Mouse (Mus musculus) neural tube, embryonic 11.5 days (tissue): ENCODE measurements at regions not wholly inside any gene's neighbourhood (a gene's known extent, or its start where the extent isn't known, plus 50 kb on each side); places are given as distances from the start of the nearest gene placed in this dataset.

Source experiments
- ATAC-seq: fragments of 200-750 bp; cut with Nextera tagmentation; 2 replicates; pipeline ENCODE4 v1.8.0; 2017; ENCODE audit warnings: moderate number of reproducible peaks, mild to moderate bottlenecking, moderate TSS enrichment, moderate library complexity; ENCODE audit not compliant: insufficient read depth, low FRiP score, low TSS enrichment
- DNase-seq: peaks from one replicate; pipeline ENCODE4 v3.0.0-alpha.2; 2015; ENCODE audit warnings: low spot score
- H3K27ac ChIP-seq: fragments of 300-500 bp; sonication (generic); 2 replicates; pipeline ENCODE4 v1.5.1; 2014; ENCODE audit warnings: low read depth, mild to moderate bottlenecking, low read length
- H3K27me3 ChIP-seq: fragments of 300-500 bp; sonication (generic); 2 replicates; pipeline ENCODE4 v1.6.1; 2014; ENCODE audit warnings: mild to moderate bottlenecking, low read length, mixed read lengths; ENCODE audit not compliant: control insufficient read depth, insufficient read depth
- H3K36me3 ChIP-seq: fragments of 300-500 bp; sonication (generic); 2 replicates; pipeline ENCODE4 v1.6.1; 2014; ENCODE audit warnings: mild to moderate bottlenecking, low read length, moderate library complexity, mixed read lengths; ENCODE audit not compliant: control insufficient read depth, insufficient read depth
- H3K4me1 ChIP-seq: fragments of 300-500 bp; sonication (generic); 2 replicates; pipeline ENCODE4 v1.6.1; 2014; ENCODE audit warnings: low read length, mixed read lengths; ENCODE audit not compliant: control insufficient read depth, insufficient read depth
- H3K4me2 ChIP-seq: fragments of 300-500 bp; sonication (generic); 2 replicates; pipeline ENCODE4 v1.6.1; 2014; ENCODE audit warnings: low read depth, mild to moderate bottlenecking, moderate library complexity
- H3K4me3 ChIP-seq: fragments of 300-500 bp; sonication (generic); 2 replicates; pipeline ENCODE4 v1.5.1; 2014; ENCODE audit warnings: low read depth, low read length
- H3K9ac ChIP-seq: fragments of 300-500 bp; sonication (generic); 2 replicates; pipeline ENCODE4 v1.6.1; 2014; ENCODE audit warnings: mild to moderate bottlenecking, low read length
- H3K9me3 ChIP-seq: fragments of 300-500 bp; sonication (generic); 2 replicates; pipeline ENCODE4 v1.6.1; 2016; ENCODE audit warnings: low read length; ENCODE audit not compliant: control insufficient read depth
- WGBS: fragments of 180-500 bp; shearing (Covaris S2); extraction: QIAGEN DNeasy Blood & Tissue Kit; methylation state at CpG from one replicate; pipeline ENCODE4 v1.1.7; 2014; 5-methylcytosine and 5-hydroxymethylcytosine counted together

DNA sequence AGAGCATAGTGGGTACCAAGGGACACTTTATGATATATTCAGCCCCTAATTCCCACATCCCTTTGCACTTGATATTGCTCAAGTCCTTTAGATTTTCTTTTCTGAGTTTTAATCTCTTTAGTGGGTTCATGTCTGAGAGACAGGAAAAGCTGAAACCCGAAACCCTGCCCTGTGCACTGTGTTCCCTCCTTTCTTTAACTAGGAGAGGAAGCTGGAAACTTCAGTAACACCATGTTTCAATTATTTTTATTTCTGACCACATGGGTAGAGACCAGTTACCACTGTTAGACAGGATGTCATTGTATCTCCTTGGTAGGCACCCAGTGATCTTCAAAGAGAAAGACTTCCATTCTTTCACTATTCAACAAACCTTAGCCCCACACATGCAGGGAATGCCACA, 362.4 kb upstream of the Flrt2 start:
- Histone ChIP-seq H3K4me2 (no peak overlapping the region), H3K4me3 (no peak overlapping the region), H3K27me3 (no peaks in the 10 kb centered on the region), H3K4me1 (no peaks in the 10 kb centered on the region), H3K9me3 (no peaks in the 10 kb centered on the region), H3K27ac (no peak overlapping the region), H3K36me3 (no peaks in the 10 kb centered on the region), H3K9ac (no peak overlapping the region)
- ATAC-seq = no peak
- DNase-seq = no peak
- WGBS = 65% methylated on average over 1 of the region's 1 CpGs

DNA sequence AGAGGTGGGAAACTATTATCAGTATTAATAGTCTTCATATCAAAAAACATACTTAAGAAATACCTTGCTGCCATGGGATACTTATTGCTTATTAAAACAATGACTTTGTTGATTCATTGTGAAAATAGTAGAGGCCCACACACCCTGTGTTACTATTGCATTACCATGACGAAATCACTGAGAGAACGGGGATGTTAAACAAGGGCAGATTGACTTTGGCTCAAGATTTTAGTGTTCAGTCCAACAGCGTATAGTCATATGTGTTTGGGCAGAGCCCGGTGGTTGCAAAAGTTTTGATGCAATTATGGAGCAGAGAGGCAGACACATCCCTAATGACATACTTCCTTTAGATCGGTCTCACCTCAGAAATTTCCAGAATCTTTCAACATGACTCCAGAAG, 344.2 kb upstream of the Flrt2 start:
- no peak overlapping the region for H3K4me2 ChIP-seq
- H3K9me3 ChIP-seq = no peaks in the 10 kb centered on the region
- H3K4me1 ChIP-seq = no peaks in the 10 kb centered on the region
- H3K27me3 ChIP-seq = no peaks in the 10 kb centered on the region
- H3K36me3 ChIP-seq = no peaks in the 10 kb centered on the region
- H3K4me3 ChIP-seq = no peak overlapping the region
- H3K27ac ChIP-seq = no peak overlapping the region
- ATAC-seq = no peak
- 91% methylated on average over 5 of the region's 5 CpGs for WGBS
- H3K9ac ChIP-seq = no peak overlapping the region
- no peak for DNase-seq

DNA sequence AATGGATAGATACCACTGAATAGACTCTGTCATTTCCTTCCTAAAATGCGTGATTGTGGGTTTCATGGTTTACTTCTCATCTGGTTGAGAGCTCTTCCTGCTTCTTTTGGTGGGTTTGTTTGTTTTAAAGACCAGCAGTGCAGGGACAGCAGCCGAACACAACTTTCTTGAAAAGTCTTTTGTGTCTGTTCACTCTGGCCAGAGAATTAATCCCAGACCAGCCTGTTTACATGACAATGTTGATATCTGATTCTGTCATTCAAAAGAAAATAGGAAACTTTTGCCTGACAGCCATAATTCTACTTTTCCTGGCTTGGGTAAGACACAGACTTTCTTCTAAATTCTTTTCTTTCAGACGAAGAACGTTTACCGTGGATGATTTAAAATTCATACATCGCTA, 336.9 kb upstream of the Flrt2 start:
- H3K4me1 ChIP-seq = no peaks in the 10 kb centered on the region
- H3K4me3 ChIP-seq = no peak overlapping the region
- no peak for DNase-seq
- 50% methylated on average over 6 of the region's 6 CpGs for WGBS
- no peak overlapping the region for H3K4me2 ChIP-seq
- H3K27me3 ChIP-seq = no peaks in the 10 kb centered on the region
- no peak overlapping the region for H3K9ac ChIP-seq
- no peak for ATAC-seq
- no peak overlapping the region for H3K27ac ChIP-seq
- H3K9me3 ChIP-seq = no peaks in the 10 kb centered on the region
- H3K36me3 ChIP-seq = no peaks in the 10 kb centered on the region

GRCm38 (mm10) chr12:95384248-95384964, 307.6 kb upstream of the Flrt2 start:
- Histone ChIP-seq H3K27me3 (no peaks in the 10 kb centered on the region), H3K9ac (no peak overlapping the region), H3K4me1 (no peaks in the 10 kb centered on the region), H3K36me3 (no peaks in the 10 kb centered on the region), H3K9me3 (no peaks in the 10 kb centered on the region), H3K4me2 (no peak overlapping the region), H3K4me3 (no peak overlapping the region), H3K27ac (no peak overlapping the region)
- ATAC-seq (no peak), DNase-seq (no peak)
- WGBS = 16% methylated on average over 3 of the region's 3 CpGs

DNA sequence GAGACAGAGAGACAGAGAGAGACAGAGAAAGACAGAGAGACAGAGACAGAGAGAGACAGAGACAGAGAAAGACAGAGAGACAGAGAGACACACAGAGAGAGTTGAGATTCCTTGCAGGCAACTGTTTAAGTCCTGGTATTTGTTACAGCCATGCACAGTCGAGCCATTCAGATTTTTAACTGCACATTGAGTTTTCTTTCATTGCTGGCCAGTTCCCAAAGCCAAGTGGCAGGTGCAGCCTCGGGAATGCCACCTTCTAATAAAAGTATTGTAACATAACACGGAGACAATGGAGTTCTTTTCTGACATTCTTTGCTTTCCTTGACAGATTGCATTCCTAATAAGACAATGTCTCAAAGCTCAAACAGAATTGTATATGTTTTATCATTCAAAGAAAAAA, 306.3 kb upstream of the Flrt2 start:
- Histone ChIP-seq H3K4me2 (no peak overlapping the region), H3K27ac (no peak overlapping the region), H3K4me3 (no peak overlapping the region), H3K36me3 (no peaks in the 10 kb centered on the region), H3K4me1 (no peaks in the 10 kb centered on the region), H3K9me3 (no peaks in the 10 kb centered on the region), H3K9ac (no peak overlapping the region), H3K27me3 (no peaks in the 10 kb centered on the region)
- DNase-seq (no peak), ATAC-seq (no peak)
- 71% methylated on average over 3 of the region's 3 CpGs for WGBS

DNA sequence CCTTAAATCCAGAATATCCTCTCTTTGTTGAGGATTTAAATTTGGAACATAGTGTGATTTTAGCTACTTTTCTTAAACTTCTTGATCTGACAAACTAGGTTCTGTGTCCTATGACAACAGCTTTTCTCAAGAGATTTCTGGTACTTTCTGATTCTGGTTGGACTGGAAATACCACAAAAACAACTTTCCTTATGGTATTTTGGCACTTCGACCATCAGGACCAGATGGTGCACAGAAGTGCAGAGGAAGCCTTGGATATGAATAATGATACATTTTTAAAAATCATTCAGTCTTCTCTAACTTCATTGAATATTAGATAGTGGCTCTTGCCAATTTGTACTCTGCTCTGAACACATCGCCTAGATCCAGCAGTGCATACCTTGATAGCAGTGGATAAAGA, 303.8 kb upstream of the Flrt2 start:
- Histone ChIP-seq H3K4me3 (no peak overlapping the region), H3K36me3 (no peaks in the 10 kb centered on the region), H3K9ac (no peak overlapping the region), H3K27me3 (no peaks in the 10 kb centered on the region), H3K4me1 (no peaks in the 10 kb centered on the region), H3K4me2 (no peak overlapping the region), H3K27ac (no peak overlapping the region), H3K9me3 (no peaks in the 10 kb centered on the region)
- ATAC-seq (no peak), DNase-seq (no peak)
- WGBS = 87% methylated on average over 2 of the region's 2 CpGs

DNA sequence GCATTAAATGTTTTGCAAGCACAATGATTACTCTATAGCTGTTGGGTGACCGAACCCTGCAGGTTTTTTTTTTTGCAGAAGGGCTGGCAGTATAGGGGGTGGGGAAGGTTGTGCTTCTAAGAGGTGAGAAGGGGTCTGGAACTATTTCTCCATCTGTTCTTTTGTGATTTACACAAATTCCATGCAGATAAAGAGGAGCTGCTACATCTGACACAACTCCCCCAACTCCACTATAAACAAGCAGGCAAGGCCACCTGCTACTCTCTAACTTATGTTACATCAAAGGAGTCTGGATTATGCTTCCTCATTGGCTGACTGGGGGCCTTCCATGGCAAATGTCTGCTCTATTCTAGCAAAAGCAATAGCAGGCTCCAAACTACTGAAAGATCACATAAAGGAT, 299.2 kb upstream of the Flrt2 start:
- Histone ChIP-seq H3K4me2 (no peak overlapping the region), H3K27ac (no peak overlapping the region), H3K36me3 (no peaks in the 10 kb centered on the region), H3K9ac (no peak overlapping the region), H3K4me1 (no peaks in the 10 kb centered on the region), H3K27me3 (no peaks in the 10 kb centered on the region), H3K4me3 (no peak overlapping the region), H3K9me3 (no peaks in the 10 kb centered on the region)
- ATAC-seq (peak; percentile 53; the same call in 1 of the 2 replicates), DNase-seq (no peak)
- 46% methylated on average over 1 of the region's 1 CpGs for WGBS

GRCm38 (mm10) chr12:95394991-95395530, 297.0 kb upstream of the Flrt2 start:
- Histone ChIP-seq H3K4me1 (no peaks in the 10 kb centered on the region), H3K27me3 (no peaks in the 10 kb centered on the region), H3K4me2 (no peak overlapping the region), H3K4me3 (no peak overlapping the region), H3K9ac (no peak overlapping the region), H3K27ac (no peak overlapping the region), H3K36me3 (no peaks in the 10 kb centered on the region), H3K9me3 (no peaks in the 10 kb centered on the region)
- no peak for ATAC-seq
- DNase-seq = no peak
- WGBS = 62% methylated on average over 2 of the region's 2 CpGs

GRCm38 (mm10) chr12:95420861-95421260, 271.2 kb upstream of the Flrt2 start:
- DNase-seq (no peak), ATAC-seq (no peak)
- no peak overlapping the region for H3K27ac ChIP-seq
- H3K4me1 ChIP-seq = no peaks in the 10 kb centered on the region
- H3K4me2 ChIP-seq = no peak overlapping the region
- WGBS = 91% methylated on average over 3 of the region's 3 CpGs
- H3K9me3 ChIP-seq = no peaks in the 10 kb centered on the region
- no peak overlapping the region for H3K9ac ChIP-seq
- H3K4me3 ChIP-seq = no peak overlapping the region
- no peaks in the 10 kb centered on the region for H3K36me3 ChIP-seq
- no peaks in the 10 kb centered on the region for H3K27me3 ChIP-seq
